Mouse (Mus musculus) cerebellum, postnatal 36 days (tissue): ENCODE data around the gene Cpvl.

ENCODE experiments used
- DNase-seq, 2 experiments: peaks; one replicate each; pipeline ENCODE4 v3.0.0; 2021 to 2022; ENCODE audit warnings: mixed read lengths in 2 of 2

Gene Cpvl

DNA sequence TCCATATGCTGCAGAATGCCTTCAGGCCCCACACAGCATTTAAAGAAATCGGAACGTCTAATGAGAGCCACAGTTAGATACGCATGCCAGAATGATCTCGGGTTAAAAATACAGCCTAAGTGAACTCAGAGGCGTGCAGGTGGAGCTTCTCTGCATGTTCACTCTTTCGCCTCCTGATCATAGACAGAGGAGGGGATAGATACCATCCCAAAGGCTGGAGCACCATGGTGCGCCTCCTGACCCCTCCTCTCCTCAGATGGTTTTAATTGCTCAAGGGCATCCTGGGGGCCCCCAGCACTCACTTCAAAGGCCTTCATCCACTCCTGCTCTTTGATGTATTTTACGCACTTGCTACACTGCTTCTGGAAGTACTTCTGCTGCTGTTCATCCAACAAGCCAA lies 46.9 kb downstream of the Cpvl start:
- no peak for DNase-seq

DNA sequence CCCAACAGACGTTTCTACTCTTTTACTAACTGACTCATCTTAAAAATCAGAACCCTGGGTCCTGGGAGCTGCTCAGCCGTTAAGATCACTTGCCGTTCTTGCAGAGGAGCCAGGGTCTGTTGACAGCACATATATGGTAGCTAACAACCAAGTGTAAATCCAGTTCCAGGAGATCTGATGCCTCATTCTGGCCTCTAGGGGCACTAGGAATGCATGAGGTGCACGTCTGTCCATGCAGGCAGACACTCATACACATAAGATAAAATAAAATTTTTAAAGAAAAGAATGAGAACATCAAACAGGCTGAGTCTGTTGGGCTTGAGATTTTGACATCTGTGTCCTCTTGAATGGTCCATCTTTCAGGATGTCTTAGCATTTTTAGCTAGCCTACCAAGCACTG lies 48.6 kb downstream of the Cpvl start:
- no peak for DNase-seq

- DNase-seq: no peak
These were observed 52.3 kb downstream of the Cpvl start for GRCm38 (mm10) chr6:53926197-53926596.

GRCm38 (mm10) chr6:53925192-53925591 lies 53.3 kb downstream of the Cpvl start:
- DNase-seq: no peak

DNA sequence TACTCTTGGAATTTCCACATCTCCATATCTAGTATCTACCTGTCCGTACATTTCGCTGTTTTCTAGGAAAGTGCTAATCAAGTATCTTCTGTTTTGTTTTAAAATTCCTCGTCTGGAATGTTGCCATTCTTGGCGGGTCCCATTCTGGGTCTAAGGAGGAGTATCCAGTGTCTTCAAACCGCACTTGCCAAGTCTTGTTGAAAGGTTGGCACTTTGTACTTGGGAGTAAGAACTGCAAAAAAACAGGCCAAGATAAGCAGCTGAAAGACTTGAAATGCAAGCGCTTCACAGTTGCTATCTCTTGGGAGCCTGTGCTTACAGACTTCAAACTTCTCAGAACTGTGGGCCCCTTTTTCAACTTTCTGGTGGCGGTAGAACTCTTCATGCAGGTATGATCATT lies 58.4 kb downstream of the Cpvl start:
- DNase-seq: no peak

- DNase-seq: no peak
These were observed 61.4 kb downstream of the Cpvl start for GRCm38 (mm10) chr6:53917026-53917558.

- DNase-seq: no peak
These were observed 63.1 kb downstream of the Cpvl start for GRCm38 (mm10) chr6:53915347-53915746.

- no peak for DNase-seq
These were observed 65.3 kb downstream of the Cpvl start for GRCm38 (mm10) chr6:53913151-53913550.

- DNase-seq: no peak
These were observed 66.2 kb downstream of the Cpvl start for GRCm38 (mm10) chr6:53912112-53912782.

DNA sequence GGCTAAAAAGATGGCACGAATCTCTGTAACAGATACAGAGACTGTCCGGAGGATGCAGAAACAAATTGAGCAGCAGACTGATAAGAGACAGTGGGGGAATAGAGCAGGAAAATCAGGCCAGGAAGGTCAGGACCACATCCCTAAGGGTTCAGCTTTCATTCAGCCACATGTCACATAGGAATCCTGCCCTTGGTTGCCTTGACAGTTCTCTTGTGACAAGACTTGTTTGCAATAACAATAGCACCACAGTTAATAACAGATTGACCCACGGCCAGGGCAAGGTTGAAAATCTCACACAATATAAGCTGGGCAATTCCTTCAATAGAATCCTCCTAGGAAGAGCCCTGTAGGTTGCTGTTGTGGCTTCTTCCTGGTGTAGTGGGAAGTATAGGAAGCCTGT lies 68.5 kb downstream of the Cpvl start:
- no peak for DNase-seq

DNA sequence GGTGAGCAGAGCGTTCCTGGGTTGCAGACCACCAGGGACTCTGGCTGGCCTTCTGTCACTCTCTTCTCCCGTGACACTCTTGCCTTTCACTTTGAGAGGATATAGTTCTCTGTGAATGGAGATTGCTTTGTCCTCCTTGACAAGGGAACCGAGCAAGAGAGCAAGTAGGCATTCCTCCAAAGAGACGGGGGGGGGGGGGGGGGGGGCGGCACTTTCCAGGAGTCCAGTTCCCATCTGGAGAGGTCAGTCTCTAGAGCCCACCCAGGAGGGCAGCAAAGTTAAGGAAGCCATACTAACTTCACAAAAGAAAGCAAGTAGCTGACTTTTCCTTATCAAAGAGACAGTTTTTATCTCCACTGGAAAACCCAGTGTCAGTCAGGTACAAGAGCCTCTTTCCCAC lies 69.0 kb downstream of the Cpvl start:
- no peak for DNase-seq

DNA sequence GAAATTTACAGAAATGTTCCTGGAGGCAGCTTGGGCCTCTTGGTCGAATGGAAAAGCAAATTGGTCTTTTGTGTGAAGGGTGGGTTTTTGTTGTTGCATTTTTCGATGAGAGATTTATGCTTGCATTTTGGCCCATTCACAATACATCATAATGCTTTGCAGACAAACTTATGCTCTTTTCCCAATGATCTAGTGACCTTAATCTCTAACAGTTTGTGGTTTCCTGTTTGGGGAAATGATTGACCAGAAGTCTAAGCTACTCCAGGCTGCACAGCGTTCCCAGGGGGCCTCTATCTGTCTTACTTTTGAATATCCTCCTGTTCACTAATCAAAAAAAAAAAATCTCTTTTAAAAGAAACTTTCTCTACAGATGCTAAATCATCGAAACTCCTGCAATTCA lies 71.6 kb downstream of the Cpvl start:
- no peak for DNase-seq

GRCm38 (mm10) chr6:53906051-53906462 lies 72.4 kb downstream of the Cpvl start:
- DNase-seq: no peak

- DNase-seq: no peak
These were observed 72.9 kb downstream of the Cpvl start for GRCm38 (mm10) chr6:53905576-53905975.

GRCm38 (mm10) chr6:53904703-53905395 lies 73.6 kb downstream of the Cpvl start:
- no peak for DNase-seq

DNA sequence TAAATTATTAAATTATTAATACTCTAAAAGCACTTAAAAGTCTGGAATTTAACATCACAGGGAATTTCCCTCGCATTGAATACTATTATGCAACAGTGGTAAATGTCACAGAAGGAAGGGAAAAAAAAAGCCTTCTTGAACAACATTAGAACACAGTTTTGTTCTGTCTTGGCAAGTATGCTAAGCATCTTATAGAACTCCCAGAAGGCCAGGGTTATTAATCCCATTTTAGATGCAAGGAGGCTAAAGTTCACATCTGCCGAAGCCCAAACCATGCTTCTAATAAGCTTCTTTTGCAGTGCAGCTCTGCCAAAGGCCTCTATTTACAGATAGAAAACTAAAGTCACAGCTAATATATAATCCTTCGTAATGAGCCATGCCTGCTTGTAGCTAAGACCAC lies 74.3 kb downstream of the Cpvl start:
- no peak for DNase-seq

DNA sequence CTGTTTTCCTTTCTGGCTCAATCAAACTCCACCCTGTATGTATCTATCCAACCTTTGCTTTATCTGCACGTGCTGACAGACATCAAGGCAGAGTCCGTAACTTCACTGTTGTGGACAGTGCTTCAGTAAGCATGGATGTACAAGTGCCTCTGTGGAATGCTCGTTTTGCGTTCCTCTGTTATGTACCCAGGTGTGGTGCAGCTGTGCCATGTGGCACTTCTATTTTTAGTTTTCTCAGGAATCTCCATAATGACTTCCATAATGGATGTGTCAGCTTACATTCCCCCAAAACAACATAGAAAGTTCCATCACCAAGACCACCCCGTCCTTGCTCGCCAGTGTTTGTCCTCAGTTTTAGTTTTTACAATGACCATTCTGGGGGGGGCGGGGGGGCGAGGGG lies 76.7 kb downstream of the Cpvl start:
- DNase-seq: no peak

DNA sequence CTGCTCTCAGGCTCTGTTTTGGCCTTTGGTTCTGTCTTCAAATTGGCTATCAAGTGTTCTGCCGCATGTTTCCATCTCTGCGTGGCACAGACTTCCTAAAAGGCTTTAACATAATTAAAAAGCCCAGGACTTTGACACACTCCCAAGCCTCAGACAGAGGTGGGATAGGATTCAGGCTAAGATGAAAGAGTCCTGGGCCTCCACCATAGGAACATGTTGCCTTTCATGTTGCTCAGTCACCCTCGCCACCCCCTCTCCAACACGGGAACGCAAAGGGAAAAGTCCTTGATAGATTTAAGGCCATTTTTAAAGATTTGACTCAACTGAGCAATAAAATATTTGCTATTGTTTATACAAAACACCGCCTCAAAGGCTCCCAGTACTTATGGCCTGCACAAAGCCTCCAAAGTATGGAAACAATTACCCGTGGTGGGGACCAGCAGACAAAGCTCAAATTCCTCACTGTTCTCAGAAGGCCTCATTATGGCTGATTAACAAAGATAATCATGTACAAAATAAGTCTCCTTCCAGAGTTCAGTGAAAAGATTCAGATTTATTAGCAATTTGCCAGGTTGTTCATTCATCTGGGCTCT lies 80.5 kb downstream of the Cpvl start:
- DNase-seq: no peak

- no peak for DNase-seq
These were observed 81.3 kb downstream of the Cpvl start for GRCm38 (mm10) chr6:53897126-53897525.

- DNase-seq: no peak
These were observed 84.7 kb downstream of the Cpvl start for GRCm38 (mm10) chr6:53893731-53894130.

GRCm38 (mm10) chr6:53891109-53891508 lies 87.4 kb downstream of the Cpvl start:
- DNase-seq: no peak

GRCm38 (mm10) chr6:53884931-53885330 lies 93.5 kb downstream of the Cpvl start:
- no peak for DNase-seq

DNA sequence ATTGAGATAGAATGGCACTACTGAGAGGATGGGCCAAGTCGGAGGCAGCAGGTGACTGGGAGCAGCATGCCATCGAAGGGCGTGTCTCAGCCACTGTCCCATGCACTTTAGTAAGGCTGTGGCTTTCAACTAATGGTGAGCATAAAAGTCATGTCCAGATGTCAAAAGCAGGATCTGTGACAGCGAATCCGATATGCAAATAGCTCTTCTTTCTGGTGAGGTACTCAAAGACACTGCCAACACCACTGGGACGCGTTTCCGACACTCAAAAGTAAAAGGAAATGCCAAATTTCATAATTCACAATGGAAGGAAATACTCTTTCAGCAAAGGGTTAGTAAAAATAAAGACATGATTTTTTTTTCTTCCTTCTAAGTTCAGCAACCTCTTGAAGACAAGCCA lies 94.0 kb downstream of the Cpvl start:
- DNase-seq: no peak

GRCm38 (mm10) chr6:53883405-53883804 lies 95.1 kb downstream of the Cpvl start:
- DNase-seq: no peak
